Mouse (Mus musculus) C2C12 (cell line): ENCODE results near the gene Uty.

Experiments
- CTCF ChIP-seq: IDR thresholded peaks from one replicate; pipeline ENCODE4 v1.5.1; 2011; ENCODE audit not compliant: control insufficient read depth, insufficient read depth, insufficient read length
- FOSL1 ChIP-seq: IDR thresholded peaks from one replicate; pipeline ENCODE4 v1.8.0; 2011; ENCODE audit warnings: mild to moderate bottlenecking, low read length; ENCODE audit not compliant: poor library complexity, insufficient read depth, severe bottlenecking
- MAX ChIP-seq: IDR thresholded peaks from one replicate; pipeline ENCODE4 v1.6.1; 2011; ENCODE audit warnings: mild to moderate bottlenecking, control low read depth

DNA sequence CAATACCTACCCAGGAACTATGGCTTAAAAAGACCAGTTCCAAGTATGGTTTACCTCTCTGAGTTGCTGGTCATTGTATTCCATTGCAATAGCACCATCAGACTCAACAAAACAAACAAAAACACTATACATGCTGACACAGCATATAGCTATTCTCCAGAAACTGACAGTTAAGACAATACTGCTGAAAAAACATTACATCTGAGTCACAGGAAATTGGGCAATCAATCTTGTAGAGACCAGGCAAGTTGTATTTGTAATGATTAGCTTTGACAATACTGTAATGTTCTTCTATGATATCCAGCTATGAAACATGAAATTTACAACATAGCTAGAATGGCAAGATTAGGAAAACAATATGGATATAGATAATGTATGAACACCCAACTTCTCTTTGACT is 82.5 kb downstream of the Uty start:
- no peak for TF ChIP-seq CTCF
- TF ChIP-seq MAX: no peak
- TF ChIP-seq FOSL1: no peak
